Mouse (Mus musculus) embryonic facial prominence, embryonic 14.5 days (tissue): ENCODE results near the gene Clrn2. TPM values are rescaled to one million over a fixed set of nuclear protein-coding genes. Genes with fewer than 3 reads are reported as not detected.

Source experiments
- ATAC-seq: fragments of 200-750 bp; cut with Nextera tagmentation; 2 replicates; pipeline ENCODE4 v1.8.0; 2017; ENCODE audit warnings: low read depth, moderate number of reproducible peaks, moderate TSS enrichment
- DNase-seq: peaks from one replicate; pipeline ENCODE4 v3.0.0-alpha.2; 2015; ENCODE audit warnings: low spot score
- H3K27ac ChIP-seq: fragments of 300-500 bp; sonication (generic); replicated peaks from 2 replicates; pipeline ENCODE4 v1.5.1; 2014; ENCODE audit warnings: low read depth, mild to moderate bottlenecking, low read length, moderate library complexity
- H3K27me3 ChIP-seq: fragments of 300-500 bp; sonication (generic); replicated peaks from 2 replicates; pipeline ENCODE4 v1.6.1; 2014; ENCODE audit warnings: low read length; ENCODE audit not compliant: control insufficient read depth, insufficient read depth
- H3K36me3 ChIP-seq: fragments of 300-500 bp; sonication (generic); 2 replicates; pipeline ENCODE4 v1.6.1; 2014; ENCODE audit warnings: low read length, mixed read lengths; ENCODE audit not compliant: control insufficient read depth, insufficient read depth
- H3K4me1 ChIP-seq: fragments of 300-500 bp; sonication (generic); 2 replicates; pipeline ENCODE4 v1.6.1; 2014; ENCODE audit warnings: antibody characterized with exemption, low read length; ENCODE audit not compliant: control insufficient read depth, insufficient read depth
- H3K4me2 ChIP-seq: fragments of 300-500 bp; sonication (generic); 2 replicates; pipeline ENCODE4 v1.6.1; 2014; ENCODE audit warnings: low read depth, mild to moderate bottlenecking, low read length, moderate library complexity, mixed read lengths
- H3K4me3 ChIP-seq: fragments of 300-500 bp; sonication (generic); 2 replicates; pipeline ENCODE4 v1.5.1; 2014; ENCODE audit warnings: low read depth, mild to moderate bottlenecking, low read length
- H3K9ac ChIP-seq: fragments of 300-500 bp; sonication (generic); 2 replicates; pipeline ENCODE4 v1.6.1; 2014; ENCODE audit warnings: low read depth, mild to moderate bottlenecking, low read length, moderate library complexity, mixed read lengths
- H3K9me3 ChIP-seq: fragments of 300-500 bp; sonication (generic); 2 replicates; pipeline ENCODE4 v1.6.1; 2016; ENCODE audit warnings: low read length; ENCODE audit not compliant: control insufficient read depth
- whole genome bisulfite sequencing: fragments of 180-500 bp; shearing (Covaris S2); extraction: QIAGEN DNeasy Blood & Tissue Kit; methylation state at CpG from one replicate; pipeline ENCODE4 v1.1.7; 2014; 5-methylcytosine and 5-hydroxymethylcytosine counted together
- polyA plus RNA-seq: library from polyadenylated mRNA; unstranded; fragments of >200 nt; fragmentation: Nextera tagmentation; extraction: Ambion mirVana; gene quantifications from 2 replicates; pipeline ENCODE4 v1.2.1, GENCODE M21; 2014

The Clrn2 gene
- polyA plus RNA-seq, 1 experiment from 2014 or later: 0.31 TPM

DNA sequence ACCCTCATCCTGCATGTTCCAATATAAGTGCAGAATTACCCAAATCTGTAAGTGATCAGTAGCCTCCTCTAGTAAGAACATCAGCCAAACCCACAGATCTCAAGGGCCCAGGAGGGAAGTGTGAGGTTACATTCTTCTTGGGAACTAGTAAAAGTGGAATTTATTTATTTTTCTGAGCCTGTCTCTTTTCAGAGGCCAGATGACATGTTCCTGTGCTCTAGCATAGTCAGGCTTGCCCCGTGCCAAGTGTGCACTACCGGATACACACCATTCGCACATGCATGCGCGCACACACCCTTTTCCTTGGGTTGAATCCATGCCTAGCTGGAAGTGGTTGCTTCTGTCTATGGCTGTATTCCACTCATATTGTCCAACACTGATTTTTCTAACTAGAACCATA, 22.2 kb downstream of the Clrn2 start:
- ATAC-seq: peak; percentile 15; the same call in 1 of the 2 replicates
- no peaks in the 10 kb centered on the region for H3K9me3 ChIP-seq
- WGBS: 57% methylated on average over 5 of the region's 5 CpGs

DNA sequence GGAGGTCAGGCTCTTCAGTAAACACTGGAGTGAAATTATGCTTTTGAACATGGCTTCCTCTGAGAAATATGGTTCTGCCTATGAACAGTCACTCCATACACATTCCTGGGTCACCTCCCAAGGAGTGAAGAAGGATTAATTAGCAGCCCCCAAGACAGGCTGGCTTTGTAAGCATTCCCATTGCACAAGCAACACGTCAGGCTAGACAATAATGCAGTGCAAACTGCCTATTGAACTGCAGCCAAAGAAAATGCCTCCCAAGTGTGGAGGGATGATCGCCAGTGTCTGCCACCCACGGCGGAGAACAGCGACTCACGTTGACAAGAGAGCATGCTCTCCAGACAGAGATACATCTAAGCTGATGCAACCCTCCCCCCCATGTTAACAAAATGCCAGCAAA, 22.7 kb downstream of the Clrn2 start:
- Histone ChIP-seq H3K9ac (no peak overlapping the region), H3K27ac (0 out of 2 replicates have a peak overlapping the region, but pooled peaks have one; percentile 10), H3K4me1 (peaks cover 6% of the 10 kb centered on the region; the same call in 1 of the 2 replicates), H3K4me2 (no peak overlapping the region), H3K36me3 (no peaks in the 10 kb centered on the region), H3K9me3 (no peaks in the 10 kb centered on the region), H3K4me3 (no peak overlapping the region), H3K27me3 (no peaks in the 10 kb centered on the region)
- ATAC-seq (no peak; the same call in 1 of the 2 replicates), DNase-seq (peak; percentile 54)
- 39% methylated on average over 6 of the region's 6 CpGs for WGBS

More for the DNA sequence above, 22.2 kb downstream of the Clrn2 start:
- H3K36me3 ChIP-seq: no peaks in the 10 kb centered on the region
- H3K4me3 ChIP-seq: no peak overlapping the region
- H3K9ac ChIP-seq: no peak overlapping the region
- peak overlapping the region; percentile 10; the same call in 1 of the 2 replicates for H3K27ac ChIP-seq
- no peak overlapping the region for H3K4me2 ChIP-seq
- peaks cover 6% of the 10 kb centered on the region; the same call in 1 of the 2 replicates for H3K4me1 ChIP-seq
- DNase-seq: peak; percentile 68
- no peaks in the 10 kb centered on the region for H3K27me3 ChIP-seq

DNA sequence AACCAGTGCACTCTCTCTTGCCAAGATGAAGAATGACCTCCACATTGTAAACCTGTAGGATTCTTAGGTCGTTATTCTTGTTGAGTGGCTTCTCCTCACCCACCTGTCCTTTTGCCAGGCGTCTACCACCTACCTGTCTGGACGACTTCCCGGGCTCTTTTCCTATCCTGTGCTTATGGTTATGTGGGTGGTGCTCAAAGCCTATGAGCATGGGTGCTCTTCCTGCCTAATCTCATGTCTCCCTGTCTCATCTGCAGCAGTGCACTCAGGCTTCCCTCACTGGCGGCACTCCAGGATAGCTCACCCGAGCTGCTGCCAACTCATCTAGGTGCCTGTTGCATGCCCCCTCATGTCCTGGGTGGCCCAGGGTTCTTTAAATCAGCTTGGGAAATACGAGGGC, 24.1 kb downstream of the Clrn2 start:
- Histone ChIP-seq H3K4me3 (no peak overlapping the region), H3K36me3 (no peaks in the 10 kb centered on the region), H3K27ac (no peak overlapping the region), H3K27me3 (no peaks in the 10 kb centered on the region), H3K4me1 (peaks cover 6% of the 10 kb centered on the region; the same call in 1 of the 2 replicates), H3K4me2 (no peak overlapping the region), H3K9me3 (no peaks in the 10 kb centered on the region), H3K9ac (no peak overlapping the region)
- DNase-seq (no peak), ATAC-seq (no peak)
- 71% methylated on average over 7 of the region's 7 CpGs for WGBS

DNA sequence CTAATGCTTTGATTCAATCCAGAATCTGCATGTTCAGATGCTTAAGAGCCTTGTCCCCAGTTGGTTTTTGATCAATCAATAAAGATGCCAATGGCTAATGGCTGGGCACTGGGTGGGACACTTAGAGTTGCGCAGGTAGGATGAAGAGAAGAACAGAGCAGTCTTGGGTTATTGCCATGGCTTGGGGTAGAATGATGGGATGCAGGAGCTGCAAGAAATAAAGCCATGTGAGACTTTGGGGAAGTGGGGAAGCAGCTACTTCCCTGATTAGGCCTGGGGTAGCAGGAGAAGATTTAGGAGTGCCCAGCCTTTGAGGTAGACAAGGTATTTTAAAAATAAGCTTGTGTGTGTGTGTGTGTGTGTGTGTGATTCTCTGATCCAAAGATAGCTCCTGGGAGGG, 26.5 kb downstream of the Clrn2 start:
- DNase-seq: no peak
- Histone ChIP-seq H3K4me1 (peaks cover 3% of the 10 kb centered on the region; the same call in 1 of the 2 replicates), H3K4me3 (no peak overlapping the region), H3K36me3 (no peaks in the 10 kb centered on the region), H3K9ac (no peak overlapping the region), H3K9me3 (no peaks in the 10 kb centered on the region), H3K4me2 (no peak overlapping the region), H3K27me3 (no peaks in the 10 kb centered on the region), H3K27ac (no peak overlapping the region)
- WGBS: 88% methylated on average over 1 of the region's 1 CpGs
- no peak for ATAC-seq

DNA sequence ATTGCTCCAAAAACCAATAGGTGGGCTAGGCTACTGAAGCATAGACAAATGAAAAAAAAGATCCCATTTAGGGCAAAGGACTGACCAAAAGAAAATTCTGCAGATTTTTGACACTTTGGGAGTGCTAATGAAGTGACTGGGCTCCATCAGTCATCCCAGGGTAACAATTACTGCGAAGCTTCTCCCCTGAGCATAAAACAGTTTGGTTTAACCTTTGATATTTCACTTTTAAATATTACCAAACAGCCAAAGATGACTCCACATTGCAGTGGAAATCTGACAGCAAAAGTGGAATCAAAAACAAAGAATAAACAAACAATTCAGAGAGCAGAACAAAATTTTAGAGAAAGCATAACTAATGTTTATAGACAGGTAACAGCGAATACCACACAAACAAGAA, 27.6 kb downstream of the Clrn2 start:
- no peak for ATAC-seq
- no peak for DNase-seq
- H3K9me3 ChIP-seq: no peaks in the 10 kb centered on the region
- H3K27ac ChIP-seq: no peak overlapping the region
- no peak overlapping the region for H3K4me3 ChIP-seq
- 85% methylated on average over 2 of the region's 2 CpGs for WGBS
- no peaks in the 10 kb centered on the region for H3K36me3 ChIP-seq
- no peaks in the 10 kb centered on the region for H3K27me3 ChIP-seq
- no peak overlapping the region for H3K9ac ChIP-seq
- H3K4me1 ChIP-seq: peaks cover 2% of the 10 kb centered on the region; the same call in 1 of the 2 replicates
- H3K4me2 ChIP-seq: no peak overlapping the region

DNA sequence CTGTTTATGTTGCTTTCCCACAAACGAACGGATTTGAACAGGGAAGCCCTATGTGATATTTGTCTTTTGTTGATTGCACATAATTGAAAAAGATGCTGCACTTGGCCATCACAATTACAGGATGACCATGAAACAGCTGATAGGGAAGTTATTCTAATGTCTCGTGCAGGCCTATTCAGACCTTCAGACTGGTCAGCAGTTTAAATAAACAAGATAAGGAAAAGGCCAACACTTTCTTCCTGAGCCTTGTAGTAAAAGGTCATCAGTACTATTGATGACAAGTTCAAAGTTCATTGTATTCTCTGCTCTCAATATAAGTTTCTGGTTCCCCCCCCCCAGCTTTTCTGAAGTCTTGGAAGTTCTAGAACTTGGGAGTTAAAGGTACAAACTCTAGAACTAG, 29.1 kb downstream of the Clrn2 start:
- ATAC-seq (no peak), DNase-seq (no peak)
- 69% methylated on average over 3 of the region's 3 CpGs for WGBS
- no peaks in the 10 kb centered on the region for H3K9me3 ChIP-seq
- no peaks in the 10 kb centered on the region for H3K4me1 ChIP-seq
- H3K36me3 ChIP-seq: no peaks in the 10 kb centered on the region
- H3K4me2 ChIP-seq: no peak overlapping the region
- H3K27ac ChIP-seq: no peak overlapping the region
- no peaks in the 10 kb centered on the region for H3K27me3 ChIP-seq
- no peak overlapping the region for H3K4me3 ChIP-seq
- no peak overlapping the region for H3K9ac ChIP-seq

DNA sequence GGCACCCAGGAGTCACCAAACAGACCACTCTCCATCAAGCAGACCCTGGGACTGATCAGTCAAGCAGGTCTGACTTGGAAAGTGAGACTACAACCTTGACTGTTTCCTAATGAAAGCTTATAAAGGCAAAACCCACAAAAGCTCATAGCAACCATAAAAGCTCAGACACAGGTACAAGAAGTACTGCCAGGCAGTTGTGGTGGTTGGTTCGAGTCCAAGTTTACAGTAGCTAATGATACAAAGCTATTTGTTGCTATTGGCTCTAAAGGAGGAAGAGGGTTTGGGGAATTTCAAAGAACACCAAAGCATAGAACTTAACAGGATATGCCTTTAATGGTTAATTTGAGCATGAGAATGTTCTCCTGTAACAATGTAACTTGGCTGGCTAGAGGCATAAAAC, 30.1 kb downstream of the Clrn2 start:
- H3K4me3 ChIP-seq: no peak overlapping the region
- H3K27ac ChIP-seq: no peak overlapping the region
- no peak overlapping the region for H3K4me2 ChIP-seq
- H3K9ac ChIP-seq: no peak overlapping the region
- no peaks in the 10 kb centered on the region for H3K4me1 ChIP-seq
- no peaks in the 10 kb centered on the region for H3K9me3 ChIP-seq
- H3K27me3 ChIP-seq: no peaks in the 10 kb centered on the region
- WGBS: 74% methylated on average over 1 of the region's 1 CpGs
- DNase-seq: no peak
- ATAC-seq: no peak
- H3K36me3 ChIP-seq: no peaks in the 10 kb centered on the region

DNA sequence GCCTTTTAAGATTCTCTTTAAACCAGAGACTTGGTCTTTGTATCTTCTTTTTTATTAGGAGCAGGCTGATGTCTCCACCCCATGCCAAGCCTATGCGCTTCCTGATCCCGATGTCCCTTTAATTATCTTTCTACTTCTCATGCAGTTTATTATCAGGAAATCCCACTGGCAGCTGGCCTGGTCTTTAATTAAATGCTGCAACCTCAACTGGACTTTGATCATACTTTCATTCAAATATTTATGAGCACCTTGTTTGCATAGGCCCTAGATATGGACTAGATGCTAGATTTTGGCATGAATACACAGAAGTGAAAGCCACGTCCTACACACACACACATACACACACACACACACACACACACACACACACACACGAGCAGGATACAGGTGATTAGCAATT, 38.2 kb downstream of the Clrn2 start:
- WGBS: 67% methylated on average over 4 of the region's 4 CpGs
- no peak overlapping the region for H3K4me2 ChIP-seq
- no peak for ATAC-seq
- no peak overlapping the region for H3K4me3 ChIP-seq
- no peaks in the 10 kb centered on the region for H3K27me3 ChIP-seq
- no peak overlapping the region for H3K9ac ChIP-seq
- no peak overlapping the region for H3K27ac ChIP-seq
- H3K36me3 ChIP-seq: peaks cover 4% of the 10 kb centered on the region; the same call in 1 of the 2 replicates
- H3K9me3 ChIP-seq: no peaks in the 10 kb centered on the region
- DNase-seq: no peak
- H3K4me1 ChIP-seq: peaks cover 8% of the 10 kb centered on the region
